ENCODE assay signal across 8 mouse cellular contexts in genomic region chr16:16870617-16871331, GRCm38 (mm10). TPM values are rescaled to one million over a fixed set of nuclear protein-coding genes. Genes with fewer than 3 reads are reported as not detected.
DNase-seq lines count a peak whose midpoint lies in the region; ATAC-seq lines count a peak whose summit lies in the region.

Gene Top3b, plus strand, starts transcription at chr16:16870736.
Gene Vpreb1, minus strand, starts transcription at chr16:16870843.

- H3K9ac ChIP-seq in forebrain, embryonic 14.5 days (ENCODE audit: low read length), result peak within 1 kb of the TSS; percentile 74
- peak within 1 kb of the TSS; percentile 86 for H3K9ac ChIP-seq in neural tube, embryonic 15.5 days (replicated peaks)

- DNase-seq in ES-CJ7 (ENCODE audit: low read depth, low spot score), result peak; percentile 98
- peak; percentile 85 for DNase-seq in cerebellum, adult 11 months
- DNase-seq in forebrain, embryonic 14.5 days (ENCODE audit: low spot score), result peak; percentile 96
- DNase-seq in heart, postnatal 14 days, result peak; percentile 85 to 89
- DNase-seq in layer of hippocampus, adult 11-12 months (ENCODE audit: low spot score), result peak; percentile 94
- DNase-seq in lung, adult 18-20 months, result peak; percentile 90 to 92
- peak; percentile 89 for DNase-seq in testis, postnatal 14 days (ENCODE audit: low spot score)

- peaks cover 2% of the 10 kb centered on the region; the same call in 1 of the 2 replicates for H3K36me3 ChIP-seq in forebrain, embryonic 14.5 days (ENCODE audit: control insufficient read depth, insufficient read depth, low read length)
- H3K36me3 ChIP-seq in neural tube, embryonic 15.5 days, result peaks cover 7% of the 10 kb centered on the region

- H3K4me2 ChIP-seq in forebrain, embryonic 14.5 days (ENCODE audit: low read length), result peak within 1 kb of the TSS; percentile 62
- peak within 1 kb of the TSS; percentile 73 for H3K4me2 ChIP-seq in neural tube, embryonic 15.5 days

- peaks cover 7% of the 10 kb centered on the region; the same call in 1 of the 2 replicates for H3K4me1 ChIP-seq in forebrain, embryonic 14.5 days (ENCODE audit: control insufficient read depth, insufficient read depth, low read length)
- H3K4me1 ChIP-seq in neural tube, embryonic 15.5 days, result peaks cover 20% of the 10 kb centered on the region

- intact Hi-C loops in heart, postnatal 14 days (cut with DNase I), result no loop called here

- peaks cover 1% of the 10 kb centered on the region; the same call in 1 of the 2 replicates for H3K9me3 ChIP-seq in forebrain, embryonic 14.5 days (replicated peaks; ENCODE audit: control insufficient read depth, low read length)
- no peaks in the 10 kb centered on the region for H3K9me3 ChIP-seq in neural tube, embryonic 15.5 days (replicated peaks)

- peak within 1 kb of the TSS; percentile 92 for H3K27ac ChIP-seq in forebrain, embryonic 14.5 days (ENCODE audit: low read depth, low read length)
- H3K27ac ChIP-seq in neural tube, embryonic 15.5 days (replicated peaks), result peak within 1 kb of the TSS; percentile 93

- WGBS in forebrain, embryonic 14.5 days, result under 1% methylated on average over 49 of the region's 49 CpGs
- under 1% methylated on average over 49 of the region's 49 CpGs for WGBS in neural tube, embryonic 15.5 days

- H3K27me3 ChIP-seq in forebrain, embryonic 14.5 days (replicated peaks; ENCODE audit: control insufficient read depth, insufficient read depth, low read length), result no peaks in the 10 kb centered on the region
- no peaks in the 10 kb centered on the region for H3K27me3 ChIP-seq in neural tube, embryonic 15.5 days (replicated peaks)

- ATAC-seq in forebrain, embryonic 14.5 days, result peak; percentile 97
- ATAC-seq in neural tube, embryonic 15.5 days (ENCODE audit: low FRiP score), result peak; percentile 95

- H3K4me3 ChIP-seq in forebrain, embryonic 14.5 days (ENCODE audit: low read depth, low read length), result peak within 1 kb of the TSS; percentile 71
- peak within 1 kb of the TSS; percentile 78 for H3K4me3 ChIP-seq in neural tube, embryonic 15.5 days (replicated peaks)

RNA-seq across cellular contexts. Expression of gene Top3b, which starts in this region (rescaled TPM):
- polyA plus RNA-seq in forebrain, embryonic 14.5 days (2014; fragmentation: Nextera tagmentation; extraction: Ambion mirVana), result 62.9 and 70.0 TPM in 2 replicates
- total RNA-seq in heart, postnatal 14 days (2021), result 10 to 100 TPM; 36.8 TPM
- 69.8 and 70.6 TPM in 2 replicates for polyA plus RNA-seq in neural tube, embryonic 15.5 days (2015; fragmentation: Nextera tagmentation; extraction: Ambion mirVana)

RNA-seq across cellular contexts. Expression of gene Vpreb1, which starts in this region (rescaled TPM):
- 2.2 and 2.3 TPM in 2 replicates for polyA plus RNA-seq in forebrain, embryonic 14.5 days (2014; fragmentation: Nextera tagmentation; extraction: Ambion mirVana)
- total RNA-seq in heart, postnatal 14 days (2021), result under 1 TPM in 1 of 2 experiments, not detected in 1; 0.41 TPM
- polyA plus RNA-seq in neural tube, embryonic 15.5 days (2015; fragmentation: Nextera tagmentation; extraction: Ambion mirVana), result 1.5 and 1.6 TPM in 2 replicates

Comparison
In these comparisons a context has a peak if more than half of its experiments do, and no peak if none do; other contexts are left out.
1. Peak in every context shown above with its lines: DNase-seq, ATAC-seq, H3K4me3 ChIP-seq and H3K27ac ChIP-seq.